Mouse (Mus musculus): ENCODE measurements around the gene Nmnat1. TPM values are rescaled to one million over a fixed set of nuclear protein-coding genes. Genes with fewer than 3 reads are reported as not detected.
A peak's percentile ranks its signal among the peaks of the same experiment; 100 is the strongest.

Gene Nmnat1
- total and polyA plus RNA-seq, 3 experiments, result 19.8 to 22.3 TPM; not detected in 1

DNA sequence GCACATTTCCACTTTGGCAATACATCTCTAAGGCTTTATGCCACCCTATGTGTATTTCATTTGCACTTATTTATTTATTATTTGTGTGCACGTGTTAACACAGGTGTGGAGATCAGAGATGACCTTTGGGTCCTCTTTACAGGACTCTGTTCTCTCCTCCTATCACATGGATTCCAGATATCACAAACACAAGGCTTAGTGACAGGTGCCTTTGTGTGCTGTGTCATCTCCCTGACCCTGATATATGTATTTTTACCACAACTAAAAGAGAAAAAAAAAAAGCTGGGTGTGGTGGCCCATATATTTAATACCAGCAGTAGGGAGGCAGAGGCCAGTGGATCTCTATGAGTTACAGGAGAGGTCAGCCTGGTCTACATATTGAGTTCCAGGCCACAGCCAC, 40.5 kb downstream of the Nmnat1 start (continued):
- TF ChIP-seq JUND (IDR thresholded peaks at IDR 0.05; ENCODE audit: low read depth, low read length), result no peak
- TF ChIP-seq UBTF (IDR thresholded peaks at IDR 0.05; ENCODE audit: borderline replicate concordance, insufficient read depth, low read depth, low read length), result no peak
- TF ChIP-seq POLR2AphosphoS5 (IDR thresholded peaks at IDR 0.05; ENCODE audit: borderline replicate concordance, low read depth, low read length), result no peak
- no peak for TF ChIP-seq GATA1 (IDR thresholded peaks at IDR 0.05; ENCODE audit: low read depth, low read length)
- TF ChIP-seq TBP (IDR thresholded peaks at IDR 0.05; ENCODE audit: low read depth, low read length), result no peak
- no peak for TF ChIP-seq RCOR1 (IDR thresholded peaks at IDR 0.05; ENCODE audit: low read depth, low read length)
- TF ChIP-seq MAX (IDR thresholded peaks at IDR 0.05; ENCODE audit: low read length), result peak; percentile 46; the same call in 1 of the 2 replicates
- TF ChIP-seq GABPA (IDR thresholded peaks at IDR 0.05; ENCODE audit: low read depth, low read length), result no peak
- peak; percentile 75 for TF ChIP-seq ZNF384 (IDR thresholded peaks at IDR 0.05; ENCODE audit: low read depth, low read length)
- TF ChIP-seq TCF12 (IDR thresholded peaks at IDR 0.05; ENCODE audit: low read depth, low read length), result no peak
- TF ChIP-seq MAFK (IDR thresholded peaks at IDR 0.05; ENCODE audit: borderline replicate concordance, low read depth, low read length), result no peak
- TF ChIP-seq NELFE (IDR thresholded peaks at IDR 0.05; ENCODE audit: low read depth, low read length), result no peak
- TF ChIP-seq USF1 (IDR thresholded peaks at IDR 0.05; ENCODE audit: low read depth, low read length), result no peak
- no peak for TF ChIP-seq MYB (IDR thresholded peaks at IDR 0.05; ENCODE audit: low read depth, low read length)

DNA sequence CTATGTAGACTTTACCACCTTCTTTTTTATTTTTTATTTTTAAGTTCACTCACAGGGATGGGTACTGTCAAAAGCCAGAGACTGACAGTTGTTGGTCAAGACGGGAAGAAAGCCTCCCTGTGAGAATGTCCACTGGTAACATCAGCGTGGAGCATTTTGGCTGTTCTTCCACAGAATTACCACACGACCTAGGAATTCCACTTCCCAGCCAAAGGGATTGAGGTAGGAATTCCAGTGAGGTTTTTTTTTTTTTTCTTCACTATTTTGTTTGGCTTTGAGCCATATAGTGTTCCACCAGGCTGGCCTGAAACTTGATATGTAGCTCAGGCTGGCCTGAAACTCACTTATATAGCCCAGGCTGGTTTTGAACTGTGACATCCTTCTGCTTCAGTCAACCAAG, 42.6 kb downstream of the Nmnat1 start:
- no peak overlapping the region for H3K9ac ChIP-seq (ENCODE audit: control insufficient read depth, low read depth, low read length, poor library complexity, severe bottlenecking)
- H3K79me2 ChIP-seq (ENCODE audit: control insufficient read depth, insufficient read depth, low read length, poor library complexity), result no peaks in the 10 kb centered on the region; the same call in 1 of the 2 replicates
- no peak overlapping the region for H3K4me3 ChIP-seq (ENCODE audit: control insufficient read depth in 1 of 2, insufficient read depth in 1 of 2, low read depth in 2 of 2, low read length in 2 of 2)
- TF ChIP-seq MYB (IDR thresholded peaks at IDR 0.05; ENCODE audit: low read depth, low read length) (no peak), NELFE (IDR thresholded peaks at IDR 0.05; ENCODE audit: low read depth, low read length) (no peak), POLR2AphosphoS2 (IDR thresholded peaks at IDR 0.05; ENCODE audit: low read length) (no peak), ZNF384 (IDR thresholded peaks at IDR 0.05; ENCODE audit: low read depth, low read length) (peak; percentile 40; the same call in 1 of the 2 replicates), TAL1 (IDR thresholded peaks at IDR 0.05; ENCODE audit: low read length) (no peak), MAX (IDR thresholded peaks at IDR 0.05; ENCODE audit: low read length) (no peak), BHLHE40 (IDR thresholded peaks at IDR 0.05; ENCODE audit: borderline replicate concordance, low read depth, low read length) (no peak)
- DNase-seq (ENCODE audit: low read depth, low spot score), result no peak
- H3K27me3 ChIP-seq (ENCODE audit: control insufficient read depth in 1 of 2, insufficient read depth in 2 of 2, low read length in 2 of 2), result no peaks in the 10 kb centered on the region
- peaks cover 12 to 18% of the 10 kb centered on the region in 2 experiments for H3K4me1 ChIP-seq (ENCODE audit: control insufficient read depth in 1 of 2, insufficient read depth in 2 of 2, low read length in 2 of 2)
- no peak overlapping the region for H3K27ac ChIP-seq (ENCODE audit: control insufficient read depth, low read depth, low read length)
- no peaks in the 10 kb centered on the region for H3K9me3 ChIP-seq (replicated peaks; ENCODE audit: insufficient read depth, low read length)
- peaks cover 0 to 25% of the 10 kb centered on the region in 2 experiments; a peak in 2 of 4 replicates for H3K36me3 ChIP-seq (ENCODE audit: control insufficient read depth in 1 of 2, insufficient read depth in 2 of 2, low read length in 2 of 2)

- DNase-seq (ENCODE audit: low read depth, low spot score), result peak; percentile 87
- H3K9ac ChIP-seq (ENCODE audit: control insufficient read depth, low read depth, low read length, poor library complexity, severe bottlenecking), result peak overlapping the region; percentile 39
- no peaks in the 10 kb centered on the region for H3K27me3 ChIP-seq (ENCODE audit: control insufficient read depth in 1 of 2, insufficient read depth in 2 of 2, low read length in 2 of 2)
- H3K36me3 ChIP-seq (ENCODE audit: control insufficient read depth in 1 of 2, insufficient read depth in 2 of 2, low read length in 2 of 2), result peaks cover 0 to 18% of the 10 kb centered on the region in 2 experiments; a peak in 2 of 4 replicates
- peak overlapping the region; percentile 89 for H3K27ac ChIP-seq (ENCODE audit: control insufficient read depth, low read depth, low read length)
- no peaks in the 10 kb centered on the region; the same call in 1 of the 2 replicates for H3K79me2 ChIP-seq (ENCODE audit: control insufficient read depth, insufficient read depth, low read length, poor library complexity)
- peak overlapping the region; percentile 27 to 32 for H3K4me3 ChIP-seq (ENCODE audit: control insufficient read depth in 1 of 2, insufficient read depth in 1 of 2, low read depth in 2 of 2, low read length in 2 of 2)
- H3K4me1 ChIP-seq (ENCODE audit: control insufficient read depth in 1 of 2, insufficient read depth in 2 of 2, low read length in 2 of 2), result peaks cover 12 to 13% of the 10 kb centered on the region in 2 experiments
- H3K9me3 ChIP-seq (replicated peaks; ENCODE audit: insufficient read depth, low read length), result no peaks in the 10 kb centered on the region
- TF ChIP-seq NELFE (IDR thresholded peaks at IDR 0.05; ENCODE audit: low read depth, low read length) (no peak; the same call in 1 of the 2 replicates), MAZ (IDR thresholded peaks at IDR 0.05; ENCODE audit: low read depth, low read length) (no peak), SMC3 (IDR thresholded peaks at IDR 0.05; ENCODE audit: low read depth, low read length) (no peak), USF1 (IDR thresholded peaks at IDR 0.05; ENCODE audit: low read depth, low read length) (peak; percentile 69; the same call in 1 of the 2 replicates), CHD1 (IDR thresholded peaks at IDR 0.05; ENCODE audit: low read depth, low read length) (no peak), GABPA (IDR thresholded peaks at IDR 0.05; ENCODE audit: low read depth, low read length) (no peak), JUND (IDR thresholded peaks at IDR 0.05; ENCODE audit: low read depth, low read length) (no peak), MYB (IDR thresholded peaks at IDR 0.05; ENCODE audit: low read depth, low read length) (peak; percentile 96), MXI1 (IDR thresholded peaks at IDR 0.05; ENCODE audit: low read depth, low read length) (peak; percentile 80), SIN3A (IDR thresholded peaks at IDR 0.05; ENCODE audit: low read length) (peak; percentile 77), CHD2 (IDR thresholded peaks at IDR 0.05; ENCODE audit: low read length) (no peak), EP300 (IDR thresholded peaks at IDR 0.05; ENCODE audit: low read depth in 1 of 2, low read length in 2 of 2) (peak; percentile 77 to 92), CTCF (IDR thresholded peaks at IDR 0.05 in 2 of 3, conservative IDR thresholded peaks at IDR 0.05 in 1 of 3; ENCODE audit: control insufficient read depth in 1 of 3, insufficient read depth in 1 of 3, low read depth in 2 of 3, low read length in 3 of 3, poor library complexity in 1 of 3, severe bottlenecking in 1 of 3) (no peak), MYC (IDR thresholded peaks at IDR 0.05; ENCODE audit: low read depth, low read length) (peak; percentile 88), POLR2AphosphoS5 (IDR thresholded peaks at IDR 0.05; ENCODE audit: borderline replicate concordance, low read depth, low read length) (no peak), TAL1 (IDR thresholded peaks at IDR 0.05; ENCODE audit: low read length) (no peak), ETS1 (IDR thresholded peaks at IDR 0.05; ENCODE audit: low read depth, low read length) (peak; percentile 79), POLR2AphosphoS2 (IDR thresholded peaks at IDR 0.05; ENCODE audit: low read length) (no peak), USF2 (IDR thresholded peaks at IDR 0.05; ENCODE audit: borderline replicate concordance in 1 of 2, insufficient read depth in 1 of 2, low read depth in 1 of 2, low read length in 2 of 2) (no peak)
Measured at GRCm38 (mm10) chr4:149440576-149440975, 44.4 kb downstream of the Nmnat1 start.

Measured in MEL (cell line).